35 mouse cellular contexts compared by ENCODE assay signal in the genomic region with DNA sequence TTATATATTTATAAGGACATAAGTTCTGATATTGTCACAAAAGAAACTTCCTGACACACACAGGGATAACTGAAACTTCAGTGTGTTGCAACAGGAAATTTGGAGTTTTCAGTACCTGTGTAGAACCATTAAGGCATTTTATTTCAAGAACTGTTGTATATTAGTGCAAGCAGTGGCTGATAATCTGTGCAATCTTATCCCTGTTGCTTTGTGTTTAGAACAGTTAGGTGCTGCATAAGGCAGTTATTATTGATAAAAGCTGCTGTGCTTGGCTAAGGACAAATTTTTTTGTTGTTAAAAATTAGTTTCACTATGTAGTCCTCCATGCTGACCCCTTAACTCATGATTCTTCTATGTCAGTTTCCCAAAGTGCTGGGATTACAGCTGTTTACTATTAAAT.
"Had no signal": no experiment of that assay in that cellular context is flagged by ENCODE, and none has a peak within 500 bp of the region (broad histone marks: within the 10 kb centered on the region; RNA-seq: fewer than 3 reads in every experiment).

No protein-coding gene starts in this region.

- ATAC-seq: hindbrain, embryonic 16.5 days; hindbrain, postnatal 0 days; inflammation-experienced regulatory T-cells, adult 6 months; intestine, embryonic 15.5 days; intestine, embryonic 16.5 days; intestine, postnatal 0 days had no signal

- H3K27ac ChIP-seq: heart, embryonic 10.5 days; heart, embryonic 13.5 days; heart, embryonic 15.5 days; hindbrain, embryonic 10.5 days; hindbrain, embryonic 12.5 days; hindbrain, embryonic 13.5 days; hindbrain, embryonic 14.5 days; hindbrain, embryonic 15.5 days; hindbrain, postnatal 0 days; intestine, embryonic 15.5 days; kidney, embryonic 15.5 days; kidney, postnatal 0 days; layer of hippocampus, adult 2 months had no signal

- H3K4me1 ChIP-seq: hindbrain, embryonic 10.5 days; hindbrain, embryonic 12.5 days; hindbrain, embryonic 13.5 days; hindbrain, embryonic 15.5 days; intestine, embryonic 15.5 days; kidney, embryonic 15.5 days had no signal

- H3K4me2 ChIP-seq: heart, embryonic 11.5 days; heart, embryonic 12.5 days; heart, embryonic 13.5 days; heart, embryonic 15.5 days; hindbrain, embryonic 12.5 days; hindbrain, embryonic 13.5 days; hindbrain, embryonic 14.5 days; hindbrain, embryonic 15.5 days; intestine, embryonic 15.5 days; kidney, embryonic 15.5 days had no signal

- H3K36me3 ChIP-seq: heart, embryonic 12.5 days; heart, embryonic 15.5 days; hindbrain, embryonic 12.5 days; hindbrain, embryonic 13.5 days; hindbrain, embryonic 15.5 days; intestine, embryonic 15.5 days; kidney, embryonic 15.5 days had no signal

- DNase-seq: heart, postnatal 10 days; heart, postnatal 14 days; heart, postnatal 36 days; heart, postnatal 4 days; kidney, adult 11 months; kidney, adult 18-20 months; kidney, adult 2 months; kidney, adult 8-10 months; kidney, adult 9 months; kidney, postnatal 10 days; kidney, postnatal 14 days; kidney, postnatal 25 days; kidney, postnatal 36 days; kidney, postnatal 4 days; layer of hippocampus, adult 9-11 months; layer of hippocampus, postnatal 36 days had no signal

- H3K9me3 ChIP-seq: heart, embryonic 10.5 days; heart, embryonic 12.5 days; heart, embryonic 13.5 days; heart, embryonic 15.5 days; hindbrain, embryonic 10.5 days; hindbrain, embryonic 12.5 days; hindbrain, embryonic 13.5 days; hindbrain, embryonic 15.5 days; intestine, embryonic 15.5 days; kidney, embryonic 15.5 days had no signal

- H3K9ac ChIP-seq: heart, embryonic 12.5 days; heart, embryonic 13.5 days; heart, embryonic 15.5 days; hindbrain, embryonic 12.5 days; hindbrain, embryonic 13.5 days; hindbrain, embryonic 14.5 days; hindbrain, embryonic 15.5 days; intestine, embryonic 15.5 days; kidney, embryonic 15.5 days had no signal

- H3K27me3 ChIP-seq: heart, embryonic 12.5 days; heart, embryonic 13.5 days; heart, embryonic 15.5 days; hindbrain, embryonic 12.5 days; hindbrain, embryonic 13.5 days; hindbrain, embryonic 15.5 days; intestine, embryonic 15.5 days; kidney, embryonic 15.5 days had no signal

- H3K4me3 ChIP-seq: heart, embryonic 10.5 days; heart, embryonic 12.5 days; heart, embryonic 13.5 days; heart, embryonic 15.5 days; hindbrain, embryonic 10.5 days; hindbrain, embryonic 12.5 days; hindbrain, embryonic 13.5 days; hindbrain, embryonic 15.5 days; intestine, embryonic 15.5 days; kidney, embryonic 15.5 days; layer of hippocampus, adult 2 months had no signal
